Mouse (Mus musculus): ENCODE measurements around the gene Lama4.
A peak's percentile ranks its signal among the peaks of the same experiment; 100 is the strongest.

Lama4 gene

DNA sequence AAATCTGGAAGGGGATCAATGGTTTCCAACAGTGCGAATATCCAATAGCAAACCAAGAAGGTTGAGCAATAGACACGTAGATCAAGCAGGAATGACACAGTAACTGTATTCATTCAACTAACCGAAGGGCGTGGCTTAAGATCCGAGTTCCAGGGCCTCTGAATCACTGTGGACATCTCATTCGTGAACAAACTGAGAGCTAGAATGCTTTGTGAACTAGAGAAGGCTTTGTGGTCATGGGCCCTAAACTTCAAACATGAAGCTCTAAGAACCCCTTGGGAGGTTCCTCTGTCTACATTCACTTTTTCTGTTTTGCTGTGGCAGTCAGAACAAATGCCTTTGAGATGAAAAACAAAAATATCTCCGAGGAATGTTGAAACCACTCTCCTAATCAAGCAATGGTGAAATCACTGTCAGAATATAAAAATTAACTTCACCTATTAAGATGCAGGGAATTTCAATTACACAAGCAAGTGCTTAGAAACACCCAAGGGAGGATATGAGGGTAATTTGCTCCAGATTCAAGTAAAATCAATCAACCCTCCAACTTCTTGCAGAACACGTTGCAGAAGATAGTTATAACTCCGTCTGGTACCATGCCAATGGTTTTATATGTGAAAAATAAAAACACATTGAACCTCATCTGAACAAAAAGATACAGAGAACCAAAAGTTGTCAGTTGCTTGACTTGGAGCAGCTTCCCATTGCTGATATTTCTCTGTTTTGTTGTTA lies 29.6 kb downstream of the Lama4 start:
- DNase-seq (ENCODE audit: low read depth) = no peak

DNA sequence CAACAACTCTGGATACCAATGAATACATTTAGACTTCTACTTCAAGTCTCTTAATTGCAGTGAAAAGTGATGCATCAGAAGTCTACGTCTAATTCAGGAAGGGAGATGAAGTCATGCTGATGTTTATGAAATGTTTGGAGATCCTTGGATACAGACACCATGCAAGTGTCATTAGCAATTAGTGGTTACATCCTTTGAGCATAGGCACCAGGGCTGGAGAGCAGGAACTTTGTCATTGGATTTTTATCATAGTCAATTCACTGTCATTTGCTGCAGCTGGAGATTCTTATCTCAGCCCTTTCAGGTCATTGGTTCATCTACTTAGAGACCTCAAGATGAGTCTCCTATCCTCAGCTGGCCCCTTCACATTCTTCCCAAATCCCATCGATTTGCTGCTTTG lies 30.6 kb downstream of the Lama4 start:
- no peak for DNase-seq (ENCODE audit: low read depth)

DNA sequence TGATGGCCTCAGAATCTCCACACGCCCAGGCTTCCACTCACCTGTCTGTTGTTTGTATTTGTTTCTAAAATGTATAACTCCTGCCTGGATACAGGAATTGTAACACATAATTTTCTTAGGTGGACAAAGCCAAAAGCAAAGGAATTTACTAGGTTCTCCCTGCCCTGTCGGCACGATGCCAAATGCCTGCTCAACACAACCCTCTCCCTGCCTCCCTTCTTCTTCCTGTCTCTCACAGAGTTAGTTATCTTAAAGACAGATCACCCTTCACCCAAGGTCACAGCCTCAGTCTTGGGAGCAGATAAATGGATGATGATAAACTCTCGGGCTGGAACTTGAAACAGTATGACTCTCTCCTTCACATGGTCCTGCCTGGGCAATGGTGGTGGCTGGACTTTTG lies 35.6 kb downstream of the Lama4 start:
- no peak for DNase-seq (ENCODE audit: low read depth)

DNA sequence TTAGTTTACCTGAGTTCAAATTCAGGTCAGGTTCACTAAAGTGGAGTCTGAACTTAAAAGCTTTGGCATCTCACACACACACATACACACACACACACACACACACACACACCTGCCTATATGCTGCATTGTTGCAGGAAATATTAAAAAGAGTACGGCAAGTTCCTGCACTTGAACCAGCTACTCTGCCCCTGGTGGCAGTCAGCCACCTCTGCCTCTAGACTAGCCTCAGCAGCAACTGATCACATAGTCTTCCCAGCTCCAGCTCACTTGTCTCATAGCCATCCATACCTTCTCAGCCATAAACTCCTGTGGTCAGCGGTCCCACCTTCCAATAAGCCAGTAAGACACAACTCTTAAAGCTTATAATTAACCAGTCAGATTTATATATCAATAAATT lies 37.2 kb downstream of the Lama4 start:
- DNase-seq (ENCODE audit: low read depth) = peak; percentile 8

DNA sequence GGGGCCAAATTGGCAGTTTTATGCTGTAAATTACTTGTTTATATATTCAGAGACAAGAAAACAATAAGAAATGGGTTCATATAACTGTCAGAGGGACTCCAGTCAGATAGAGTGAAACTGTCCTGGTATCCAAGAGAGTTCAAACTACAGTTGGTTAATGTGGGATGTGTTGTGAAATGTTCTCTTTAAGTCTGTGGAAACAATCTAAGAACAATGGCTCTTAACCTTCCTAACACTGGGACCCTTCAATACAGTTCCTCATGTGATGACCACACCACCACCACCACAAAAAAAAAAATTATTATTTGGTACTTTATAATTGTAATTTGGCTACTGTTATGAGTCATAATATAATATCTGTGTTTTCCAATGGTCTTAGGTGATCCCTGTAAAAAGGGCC lies 38.2 kb downstream of the Lama4 start:
- DNase-seq (ENCODE audit: low read depth) = no peak

DNA sequence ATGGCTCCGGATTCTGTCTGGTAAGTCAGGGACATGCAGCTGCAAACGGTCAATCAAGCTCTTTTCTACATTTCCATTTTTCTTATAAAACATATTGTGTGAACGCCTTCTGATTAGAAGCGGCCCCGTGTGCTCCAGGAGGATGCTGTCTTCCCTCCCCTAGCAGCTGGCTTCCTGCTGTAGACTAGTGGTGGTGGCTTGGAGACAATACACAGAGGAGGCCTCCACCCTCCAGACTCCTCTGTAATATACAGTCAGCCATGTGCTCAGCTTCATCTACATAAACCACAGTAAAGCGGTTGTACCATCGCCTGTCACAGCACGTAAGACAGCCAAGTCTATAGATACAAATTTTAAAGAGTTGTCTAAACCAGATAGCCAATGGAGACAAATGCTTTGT lies 40.2 kb downstream of the Lama4 start:
- DNase-seq (ENCODE audit: low read depth) = no peak

DNA sequence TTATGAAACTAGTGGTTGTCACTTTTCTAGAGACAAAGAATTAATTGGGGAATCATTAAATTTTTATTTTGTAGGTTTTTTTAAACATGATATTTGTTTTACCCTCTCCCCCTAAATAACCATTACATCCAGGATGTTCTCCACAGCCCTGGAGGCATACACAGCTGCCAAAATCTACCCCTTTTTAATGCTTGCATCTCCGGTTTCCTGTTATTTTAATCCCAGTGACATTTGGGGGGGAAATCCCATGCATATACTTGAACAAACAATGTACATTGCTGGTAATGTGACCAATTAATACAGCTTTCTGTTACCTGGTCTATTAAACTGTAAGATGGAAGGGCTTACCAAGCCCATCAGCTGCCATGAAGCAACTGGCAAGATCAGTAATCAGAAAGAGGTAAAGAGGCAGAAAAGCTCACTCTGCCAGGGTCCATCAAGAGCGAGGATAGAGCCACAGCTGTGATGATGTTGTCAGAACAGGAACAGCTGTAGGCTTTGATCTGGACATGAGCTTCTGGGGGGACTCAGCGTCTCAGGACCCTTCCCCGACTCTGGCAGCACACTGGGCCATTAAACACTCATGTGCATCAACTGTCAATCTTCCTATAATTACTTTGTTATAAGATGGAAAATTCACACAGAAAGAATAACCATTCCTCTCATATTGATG lies 41.3 kb downstream of the Lama4 start:
- no peak for DNase-seq (ENCODE audit: low read depth)

DNA sequence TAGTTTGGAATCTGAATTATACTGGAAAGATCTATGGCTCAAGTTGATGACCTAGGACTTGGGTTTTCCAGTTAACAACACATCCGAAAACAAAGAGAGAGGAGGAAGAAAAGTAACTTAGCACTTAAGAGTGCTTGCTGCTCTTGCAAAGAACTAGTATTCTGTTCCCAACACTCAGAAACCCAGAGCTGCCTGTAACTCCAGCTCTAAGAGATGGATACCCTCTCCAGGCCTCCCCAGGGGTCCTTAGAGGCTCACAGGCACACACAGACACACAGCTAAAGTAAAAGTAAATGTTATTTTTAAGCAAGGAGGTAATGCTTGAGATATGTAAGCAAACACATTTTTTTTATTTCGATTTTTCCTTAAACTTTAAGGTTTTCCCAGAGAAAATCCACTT lies 49.5 kb downstream of the Lama4 start:
- DNase-seq (ENCODE audit: low read depth) = no peak

DNA sequence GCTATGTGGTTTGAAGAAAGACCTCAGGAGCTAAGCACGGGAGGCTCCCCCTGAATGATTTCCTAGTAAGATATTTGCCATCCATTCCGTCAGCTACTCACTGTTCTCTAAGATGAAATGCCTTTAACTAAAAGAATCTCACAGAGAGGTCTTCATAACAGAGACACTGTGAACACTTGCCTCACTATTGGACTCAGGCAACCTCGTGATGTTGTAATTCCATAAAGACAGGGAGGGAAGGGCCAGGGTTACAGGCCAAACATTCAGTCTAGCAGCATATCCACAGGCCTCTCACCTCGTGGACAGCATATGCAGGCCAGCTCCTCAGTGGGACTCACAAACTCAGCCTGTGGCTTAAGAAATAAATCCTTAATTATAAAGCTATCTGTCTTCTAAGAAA lies 52.7 kb downstream of the Lama4 start:
- no peak for DNase-seq (ENCODE audit: low read depth)

DNA sequence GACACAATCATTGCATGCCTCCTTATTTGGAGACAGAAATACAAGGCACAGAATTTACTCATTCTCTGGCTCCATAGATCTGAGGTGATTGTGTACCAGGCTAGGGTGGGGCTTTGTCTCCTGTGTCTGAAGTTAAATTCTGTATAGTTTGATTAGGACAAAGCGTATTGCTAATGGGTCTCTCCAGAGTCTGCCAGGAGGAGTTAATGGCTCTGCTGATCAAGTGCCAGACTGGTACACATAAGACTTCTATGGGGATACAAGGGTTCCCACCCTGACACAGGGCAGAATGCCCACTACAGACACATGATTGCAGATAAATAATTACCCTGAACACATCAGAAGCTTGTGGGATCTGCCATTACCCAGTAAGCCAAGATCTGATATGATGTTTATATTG lies 53.3 kb downstream of the Lama4 start:
- DNase-seq (ENCODE audit: low read depth) = no peak

DNA sequence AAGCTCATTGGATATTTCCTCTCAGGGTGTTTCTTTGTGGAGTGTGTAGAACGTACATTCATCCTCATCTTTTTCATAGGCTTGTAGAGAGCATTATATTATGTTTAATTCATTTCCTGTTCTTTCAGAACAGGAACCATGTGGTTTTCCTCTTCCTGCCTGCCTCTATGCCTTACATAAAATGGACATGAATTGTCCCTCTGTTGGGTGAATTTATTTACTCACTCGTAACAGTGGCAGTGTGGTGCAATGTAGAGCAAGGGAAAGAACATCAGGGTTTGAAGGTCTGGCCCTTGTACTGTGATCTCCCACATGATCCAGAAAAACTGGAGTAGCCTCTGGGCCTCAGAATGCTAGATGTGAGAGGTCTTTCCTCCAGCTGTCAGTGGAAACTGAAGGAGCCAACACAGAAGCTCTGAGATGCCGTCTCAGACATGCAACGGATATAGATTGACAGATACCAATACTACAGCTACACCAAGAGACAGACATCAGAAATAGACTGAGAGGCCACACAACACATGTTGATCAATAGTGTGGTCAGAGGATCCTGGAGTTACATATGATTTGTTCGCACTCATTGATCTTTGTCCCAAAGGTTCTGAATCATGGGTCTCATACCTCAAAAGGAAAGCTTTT lies 58.4 kb downstream of the Lama4 start:
- peak; percentile 47 for DNase-seq (ENCODE audit: low read depth)

DNA sequence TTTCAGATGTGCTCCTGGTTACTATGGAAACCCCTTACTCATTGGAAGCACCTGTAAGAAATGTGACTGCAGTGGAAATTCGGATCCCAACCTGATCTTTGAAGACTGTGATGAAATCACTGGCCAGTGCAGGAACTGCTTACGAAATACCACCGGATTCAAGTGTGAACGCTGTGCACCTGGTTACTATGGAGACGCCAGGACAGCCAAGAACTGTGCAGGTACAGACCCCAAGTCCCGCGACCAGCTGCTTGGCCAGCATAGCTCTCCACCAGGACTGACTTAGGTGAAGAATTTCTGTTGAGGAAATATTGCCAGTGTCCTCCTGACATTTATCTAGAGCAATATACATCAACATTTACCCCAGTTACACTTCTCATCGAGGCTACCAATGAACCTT lies 61.2 kb downstream of the Lama4 start:
- DNase-seq (ENCODE audit: low read depth) = no peak

DNA sequence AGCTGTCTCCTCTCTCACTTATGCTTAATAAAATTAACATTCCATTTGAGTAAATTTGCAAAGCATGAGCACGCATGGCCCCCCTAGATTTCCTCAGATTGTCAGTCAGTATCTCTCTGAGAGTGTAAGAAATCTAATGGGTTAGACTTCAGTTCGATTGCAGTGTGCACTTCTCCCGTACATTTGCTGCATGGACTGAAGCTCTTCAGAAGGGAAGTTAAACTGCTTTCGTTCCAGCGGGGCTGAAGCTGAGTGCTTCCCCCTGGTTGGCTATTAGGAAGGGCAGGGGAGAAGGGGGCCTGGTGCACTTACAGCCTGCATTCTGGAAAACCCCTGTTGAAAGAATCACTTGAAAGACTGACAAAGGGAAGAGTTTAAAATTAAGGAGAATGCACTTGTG lies 61.7 kb downstream of the Lama4 start:
- no peak for DNase-seq (ENCODE audit: low read depth)

DNA sequence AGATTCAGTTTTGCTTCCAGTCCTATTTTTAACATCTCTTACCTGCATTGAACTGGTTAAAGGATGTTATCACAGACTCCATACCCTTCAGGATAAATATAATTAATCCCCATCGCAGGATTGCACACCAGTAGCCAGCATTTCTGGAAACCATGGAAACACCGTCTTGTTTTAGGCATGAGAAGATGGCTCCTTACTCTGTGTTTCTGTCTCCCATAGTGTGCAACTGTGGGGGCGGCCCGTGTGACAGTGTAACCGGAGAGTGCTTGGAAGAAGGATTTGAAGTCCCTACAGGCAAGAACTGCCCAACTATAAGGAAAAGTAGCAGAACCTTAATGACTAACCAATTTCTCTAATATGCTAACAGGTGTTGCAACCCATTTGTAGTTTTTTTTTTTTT lies 63.1 kb downstream of the Lama4 start:
- no peak for DNase-seq (ENCODE audit: low read depth)

DNA sequence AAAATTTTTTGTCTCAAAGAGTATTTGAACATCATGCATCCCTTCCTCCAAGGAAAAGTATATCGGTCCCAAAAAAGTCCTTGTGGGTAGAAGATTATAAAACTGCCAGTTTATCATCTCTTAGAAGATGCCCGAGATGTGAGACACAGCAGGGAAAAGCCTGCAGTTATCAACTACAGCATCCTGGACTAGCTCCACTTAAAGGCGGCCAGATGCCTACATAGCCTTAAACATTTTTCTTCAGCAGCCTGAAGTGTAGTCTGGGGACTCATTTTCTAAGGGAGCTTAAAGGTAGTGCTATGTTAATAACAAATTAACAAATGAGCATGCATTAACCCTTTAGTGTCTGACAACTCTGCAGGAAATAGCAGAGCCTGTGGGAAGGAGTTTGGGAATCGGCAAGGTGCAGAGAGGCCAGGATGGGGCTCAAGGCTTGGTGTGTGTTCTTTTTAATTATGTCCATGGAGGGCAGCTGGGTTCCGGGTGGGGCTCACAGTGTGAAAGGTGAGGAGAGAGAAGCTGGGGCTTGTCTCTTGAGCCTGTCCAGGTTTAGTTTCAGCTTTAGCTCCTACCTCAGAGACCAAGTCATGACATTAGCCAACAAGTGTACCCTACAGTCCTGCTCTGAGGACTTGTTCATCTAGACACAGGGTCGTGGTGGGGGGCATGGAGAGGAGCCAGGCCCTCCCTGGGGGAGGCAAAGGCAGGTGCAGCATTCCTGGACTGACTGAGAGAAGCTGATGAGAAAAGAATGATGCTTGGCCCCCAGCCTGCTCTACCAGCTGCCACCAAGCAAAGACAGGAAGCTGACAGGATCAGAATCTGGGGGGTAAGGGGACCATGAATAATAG lies 64.2 kb downstream of the Lama4 start:
- DNase-seq (ENCODE audit: low read depth) = no peak

DNA sequence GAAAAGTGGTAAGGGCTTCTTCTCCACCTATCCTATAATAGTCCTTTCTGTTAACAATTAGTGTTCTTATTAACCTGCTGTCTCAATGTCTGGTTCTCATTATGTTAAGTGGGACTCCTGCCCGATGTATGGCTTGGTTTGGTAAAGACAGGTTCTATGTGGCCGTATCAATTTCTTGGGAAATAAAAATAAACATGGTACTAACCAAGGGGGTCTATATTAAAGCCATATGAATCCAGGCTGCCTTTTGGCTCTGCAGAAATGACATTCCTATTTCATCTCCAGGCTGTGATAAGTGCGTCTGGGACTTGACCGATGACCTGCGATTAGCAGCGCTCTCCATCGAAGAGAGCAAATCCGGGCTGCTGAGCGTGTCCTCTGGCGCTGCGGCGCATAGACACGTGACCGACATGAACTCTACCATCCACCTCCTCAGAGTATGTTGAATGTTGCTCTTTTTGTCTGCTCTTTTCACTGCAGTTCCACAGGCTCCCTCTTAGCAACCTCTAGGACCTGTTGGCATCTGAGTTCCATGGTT lies 64.9 kb downstream of the Lama4 start:
- DNase-seq (ENCODE audit: low read depth) = no peak

DNA sequence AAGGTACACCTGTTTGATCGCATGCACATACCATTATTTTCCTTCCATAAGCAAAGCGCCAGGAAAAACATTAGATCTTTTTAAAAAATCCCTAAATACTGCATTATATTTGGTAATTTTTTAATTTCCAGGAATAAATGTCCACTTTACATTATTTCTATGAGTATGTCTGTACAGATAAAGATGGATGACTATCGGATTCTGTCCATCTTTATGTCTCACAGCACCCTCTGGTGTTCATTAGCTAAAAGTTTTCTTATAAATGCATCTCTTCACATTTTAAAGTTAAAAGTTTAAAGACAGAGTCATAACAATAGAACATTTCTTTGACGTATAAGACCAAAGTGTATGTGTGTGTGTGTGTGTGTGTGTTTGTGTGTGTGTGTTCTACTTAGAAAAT lies 74.2 kb downstream of the Lama4 start:
- peak; percentile 62 for DNase-seq (ENCODE audit: low read depth)

DNA sequence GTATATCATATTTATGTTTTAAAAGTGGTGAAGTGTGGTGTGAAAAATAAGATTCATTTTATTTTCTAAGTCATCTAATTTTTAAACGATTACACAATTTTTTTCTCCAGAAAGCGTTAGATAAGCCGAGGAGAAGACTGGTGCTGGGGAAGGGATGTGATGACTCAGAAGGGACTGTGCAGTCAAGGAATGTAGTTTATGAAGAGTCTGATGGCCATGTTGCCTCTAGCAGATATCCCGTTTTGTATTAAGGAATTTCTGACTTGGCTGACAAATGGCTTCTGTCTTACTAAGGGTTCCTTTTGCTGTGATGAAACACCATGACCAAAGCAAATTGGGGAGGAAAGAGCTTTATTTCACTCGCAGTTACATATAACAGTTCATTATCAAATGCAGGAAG lies 74.7 kb downstream of the Lama4 start:
- DNase-seq (ENCODE audit: low read depth) = no peak

DNA sequence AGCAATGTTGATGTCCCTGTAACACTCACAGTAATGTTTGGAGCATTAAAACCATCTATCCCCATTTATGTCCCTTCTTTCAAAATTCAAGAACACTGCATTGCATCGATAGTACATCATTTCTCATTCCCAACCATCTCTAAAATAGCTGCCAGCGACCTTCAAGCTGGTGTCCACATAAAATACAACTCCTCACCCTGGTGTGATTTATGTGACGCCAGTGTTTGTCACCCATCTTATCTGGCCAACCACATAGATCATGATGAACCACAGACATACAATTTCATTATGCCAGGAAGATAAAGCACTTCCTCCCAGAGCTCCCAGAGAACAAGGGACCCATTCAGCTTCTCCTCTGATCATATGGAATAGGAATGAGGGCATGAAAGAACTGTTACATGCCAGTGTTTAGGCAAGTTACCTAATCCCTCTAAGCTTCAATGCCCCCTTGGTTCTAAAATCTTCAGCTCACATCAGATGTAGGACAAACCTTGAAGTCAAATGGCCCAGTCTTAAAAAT lies 79.2 kb downstream of the Lama4 start:
- DNase-seq (ENCODE audit: low read depth) = no peak

DNA sequence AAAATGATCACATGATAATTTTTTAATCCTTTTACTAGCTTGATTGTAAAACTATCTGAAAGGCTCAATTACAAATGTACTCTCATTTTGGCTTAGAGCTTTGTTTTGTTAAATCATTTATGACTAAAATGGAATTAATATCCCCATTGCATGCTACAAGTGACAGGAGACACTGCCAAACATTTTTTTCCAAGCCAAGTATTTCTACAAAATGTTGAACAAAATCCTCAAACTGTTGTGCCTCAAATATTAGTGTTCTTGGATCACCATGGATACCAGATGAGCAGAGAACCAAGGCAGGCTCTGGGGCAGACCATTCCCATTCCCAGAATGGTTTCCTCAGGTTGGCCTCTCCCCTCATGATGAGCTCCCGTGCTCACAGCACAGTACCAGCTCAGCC lies 79.8 kb downstream of the Lama4 start:
- DNase-seq (ENCODE audit: low read depth) = no peak

DNA sequence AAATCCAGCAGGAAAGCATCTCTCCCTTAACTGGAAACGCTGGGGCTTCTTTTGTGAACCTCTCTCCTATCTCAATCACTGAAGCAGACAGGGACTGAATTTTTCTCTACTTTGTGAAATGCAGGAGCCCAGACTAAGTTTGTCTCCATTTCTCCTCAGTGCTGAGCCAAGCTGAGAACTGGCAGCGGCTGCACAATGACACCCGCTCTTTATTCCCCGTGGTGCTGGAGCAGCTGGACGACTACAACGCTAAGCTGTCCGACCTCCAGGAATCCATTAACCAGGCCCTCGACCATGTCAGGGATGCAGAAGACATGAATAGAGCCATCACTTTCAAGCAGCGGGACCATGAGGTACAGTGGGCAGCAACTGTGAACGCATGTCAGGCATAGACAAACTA lies 82.5 kb downstream of the Lama4 start:
- no peak for DNase-seq (ENCODE audit: low read depth)
